Mouse (Mus musculus): Measurements from ENCODE around the gene 2310034G01Rik.

The 2310034G01Rik gene

DNA sequence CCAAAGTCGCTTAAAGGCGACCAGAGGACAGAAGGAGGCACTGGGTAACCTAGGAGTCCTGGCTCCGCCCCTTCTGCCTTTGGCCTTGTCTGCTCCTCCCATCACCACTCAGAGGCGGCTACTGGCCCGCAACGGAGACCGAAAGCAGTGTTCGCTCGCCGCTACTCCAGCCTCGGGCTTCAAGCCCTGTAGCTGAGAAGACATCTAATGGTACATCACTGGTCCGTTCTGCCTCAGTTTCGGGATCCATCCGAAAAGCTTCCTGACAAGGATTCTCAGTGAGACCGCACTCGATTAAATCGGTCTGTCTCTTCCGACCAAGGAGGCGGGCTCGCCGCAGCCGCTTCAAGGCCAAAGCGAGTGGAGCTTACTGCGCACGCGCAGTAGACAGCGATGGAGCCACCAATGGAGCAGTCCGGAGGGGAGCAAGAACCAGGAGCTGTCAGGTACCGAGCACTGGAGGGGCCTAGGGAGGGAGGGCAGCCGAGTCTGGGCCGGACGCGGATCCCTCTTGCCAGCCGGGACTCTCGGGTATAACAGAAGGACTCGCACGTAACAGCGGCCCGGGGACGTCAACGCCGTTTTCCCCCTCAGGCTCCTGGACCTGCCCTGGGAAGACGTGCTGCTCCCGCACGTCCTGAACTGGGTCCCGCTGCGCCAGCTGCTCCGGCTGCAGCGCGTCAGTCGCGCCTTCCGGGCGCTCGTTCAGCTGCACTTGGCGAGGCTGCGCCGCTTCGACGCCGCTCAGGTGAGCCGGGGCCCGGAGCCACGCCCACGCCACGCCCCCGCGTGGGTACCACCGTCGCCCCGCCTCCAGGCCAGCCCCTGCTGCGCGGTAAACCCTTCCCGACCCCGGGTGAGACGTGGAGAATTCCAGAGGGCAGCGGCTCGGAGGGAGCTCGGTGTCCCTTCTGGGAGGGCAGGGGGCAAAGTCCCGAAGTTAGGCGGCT, 21.7 kb downstream of the 2310034G01Rik start, which contains the start of gene Fbxl15:
TSS of gene Fbxl15 (plus strand) at position 104 of the 950 bp plus-strand sequence.
- peak; percentile 99 for DNase-seq (ENCODE audit: low read depth)

DNA sequence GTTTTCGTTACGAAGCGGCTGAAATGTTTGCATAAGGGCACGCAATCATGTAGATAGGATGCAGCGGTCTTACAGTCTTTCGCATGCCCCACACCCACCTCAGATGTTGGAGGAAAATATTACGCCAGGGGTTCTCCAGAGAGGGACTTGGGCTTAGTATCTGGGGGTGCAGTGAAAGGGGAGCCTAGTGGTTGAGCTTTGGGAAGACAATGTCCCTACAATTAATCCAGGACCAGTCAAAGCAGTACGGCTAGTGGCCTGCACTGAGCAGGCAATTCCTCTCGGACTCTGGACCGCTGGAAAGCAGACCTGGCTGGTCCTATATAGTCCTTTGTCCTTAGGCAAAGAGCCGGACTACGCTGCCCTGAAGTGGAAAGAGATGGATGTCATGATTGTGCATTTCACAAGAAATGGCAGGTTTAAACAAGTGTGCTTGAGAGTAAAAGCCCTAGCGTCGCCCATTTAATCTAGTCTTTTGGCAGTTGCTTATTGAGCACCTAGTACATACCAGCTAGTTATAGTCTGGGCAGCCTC, 22.5 kb downstream of the 2310034G01Rik start:
- no peak for DNase-seq (ENCODE audit: low read depth)

DNA sequence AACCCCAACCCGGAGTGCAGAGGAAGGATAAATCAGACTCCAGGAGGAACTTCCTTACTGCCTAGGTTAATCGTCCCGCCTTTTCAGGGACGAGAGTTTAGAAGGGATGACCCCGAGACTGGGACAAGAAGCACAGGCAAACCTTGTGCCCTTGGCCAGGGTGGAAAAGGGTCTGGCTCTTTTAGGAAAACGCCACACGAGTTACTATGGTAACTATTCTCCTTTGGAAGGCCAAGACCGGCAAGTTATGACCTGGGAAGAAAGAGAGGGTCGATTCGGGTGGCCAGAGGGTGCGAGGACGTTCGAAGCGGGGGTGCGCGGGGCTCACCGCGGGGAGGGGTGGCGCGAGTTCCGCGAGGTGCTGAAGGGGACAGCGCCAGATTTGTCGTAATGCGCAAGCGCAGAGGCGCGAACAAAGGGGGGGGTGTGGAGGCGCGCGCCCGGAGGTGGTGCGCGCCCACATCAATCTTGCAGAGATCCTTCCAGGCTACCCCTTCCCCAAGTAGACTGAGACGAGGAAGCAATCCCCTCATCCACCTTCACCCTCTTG, 23.3 kb downstream of the 2310034G01Rik start, which contains the start of gene Psd:
TSS of gene Psd (minus strand) at position 401 of the 550 bp plus-strand sequence.
- no peak for DNase-seq (ENCODE audit: low read depth)

DNA sequence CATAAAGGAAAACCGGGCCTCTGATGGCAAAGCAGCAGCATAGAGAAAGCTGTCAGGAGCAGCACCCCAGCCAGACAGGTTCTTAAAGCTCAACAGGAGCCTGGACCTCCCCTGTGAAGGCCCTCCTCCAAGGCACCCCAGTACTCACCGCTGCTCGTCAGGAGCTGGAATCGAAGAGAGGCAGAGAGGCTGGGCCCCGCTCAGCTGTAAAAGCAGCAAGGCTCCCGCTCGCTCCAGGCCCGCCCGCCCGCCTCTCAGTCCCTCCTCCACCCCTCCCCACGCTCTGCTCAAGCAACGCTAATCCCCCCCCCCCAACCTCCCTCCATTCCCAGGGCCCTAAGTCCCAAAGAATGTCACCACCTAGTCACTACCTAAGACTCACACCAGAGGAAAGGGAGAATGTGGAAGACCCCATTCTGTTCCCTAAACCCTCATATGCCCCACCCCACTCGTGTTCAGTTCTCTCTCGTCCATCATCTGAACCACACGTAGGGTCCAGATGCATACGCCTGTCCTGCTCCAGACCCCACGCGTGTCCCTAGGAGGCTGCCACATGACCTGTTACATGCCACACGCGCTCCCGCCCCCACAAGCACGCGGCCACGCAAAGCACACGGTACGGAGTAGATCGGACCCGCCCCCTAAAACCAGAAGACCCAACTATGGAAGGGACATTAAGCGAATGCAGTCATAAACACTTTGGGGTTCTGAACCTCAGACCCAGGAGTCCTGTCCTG, 23.9 kb downstream of the 2310034G01Rik start:
- DNase-seq (ENCODE audit: low read depth): no peak

DNA sequence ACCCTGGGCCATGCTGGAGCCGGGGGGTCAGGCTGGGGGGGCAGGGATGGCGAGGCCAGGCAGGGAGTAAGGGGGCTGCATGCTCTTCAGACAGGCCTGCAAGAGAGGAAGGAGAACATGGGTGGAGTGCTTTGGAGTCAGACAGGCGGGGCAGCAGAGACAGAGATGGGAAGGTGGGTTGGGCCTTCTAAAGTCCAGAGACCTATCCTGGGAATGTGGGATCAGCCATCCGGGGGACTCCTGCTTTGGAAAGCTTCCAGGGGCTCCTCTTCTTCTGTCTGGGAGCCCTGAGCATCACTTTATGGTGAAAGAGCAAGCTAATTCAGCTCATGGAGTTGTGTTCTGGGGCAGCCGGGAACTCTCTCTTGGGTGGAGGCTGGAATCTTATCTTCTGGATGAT, 25.2 kb downstream of the 2310034G01Rik start:
- DNase-seq (ENCODE audit: low read depth): no peak

DNA sequence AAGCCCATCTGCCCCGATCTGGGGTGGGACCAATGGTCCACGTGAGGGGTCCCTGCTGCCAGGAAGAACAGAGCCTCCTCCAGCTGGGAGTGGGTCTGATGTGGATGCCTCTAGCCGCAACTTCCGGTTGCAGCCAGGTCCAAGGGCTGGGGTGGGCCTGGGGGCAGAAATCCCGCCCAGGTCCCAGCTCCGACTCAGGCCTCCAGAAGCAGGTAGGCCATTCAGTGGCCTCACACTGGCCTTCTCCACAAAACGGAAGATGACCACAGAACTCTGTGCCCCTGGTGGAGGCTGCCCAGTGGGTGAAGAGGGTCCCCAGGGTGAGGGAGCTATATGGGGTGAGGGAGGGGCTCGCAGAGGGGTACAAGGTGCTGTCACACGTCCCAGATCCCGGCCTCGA, 25.7 kb downstream of the 2310034G01Rik start:
- no peak for DNase-seq (ENCODE audit: low read depth)

DNA sequence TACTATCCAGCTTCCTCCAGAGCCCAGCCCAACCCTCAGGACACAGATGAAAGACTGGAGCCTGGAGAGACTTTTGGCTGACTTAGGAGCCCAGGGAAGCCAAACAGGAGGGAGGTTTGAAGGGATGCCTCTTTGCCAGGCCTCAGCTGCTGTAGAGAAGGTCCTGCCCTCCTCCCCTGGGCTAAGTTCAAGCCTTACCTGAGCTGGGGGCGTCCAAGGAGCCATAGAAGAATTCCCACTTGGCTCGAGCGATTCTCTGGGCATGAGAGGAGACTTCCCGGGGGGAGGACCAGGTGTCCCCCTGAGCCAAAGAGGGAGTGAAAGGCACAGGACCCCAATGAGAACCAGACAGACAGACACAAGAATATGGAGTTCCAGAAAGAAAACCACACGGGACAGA, 26.4 kb downstream of the 2310034G01Rik start:
- DNase-seq (ENCODE audit: low read depth): no peak

DNA sequence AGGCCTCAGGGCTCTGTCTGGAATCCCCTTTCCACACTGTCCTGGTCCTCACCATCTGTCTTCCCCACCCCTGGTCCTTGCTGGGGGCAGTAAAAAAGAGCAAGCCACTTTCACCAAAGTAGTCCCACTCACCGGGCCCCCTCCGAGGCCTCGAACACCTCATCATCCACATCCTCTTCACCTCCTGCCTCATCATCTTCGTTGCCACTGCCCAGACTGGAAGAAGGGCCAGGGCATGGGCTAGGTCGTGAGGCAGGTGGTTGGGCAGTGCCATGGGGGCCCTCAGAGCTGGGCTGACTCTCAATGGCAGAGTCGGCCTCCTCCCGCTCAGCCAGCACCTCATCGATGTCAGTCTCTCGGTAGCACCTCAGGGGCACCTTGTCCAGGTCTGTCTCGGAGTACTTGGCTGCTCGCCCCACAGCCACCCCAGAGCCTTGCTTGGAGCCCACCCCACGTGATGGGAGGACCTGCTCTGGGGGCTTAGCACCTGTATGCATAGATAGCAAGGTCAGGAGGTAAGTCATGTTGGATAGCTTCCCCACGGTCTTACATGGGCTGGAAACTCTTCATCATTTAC, 27.0 kb downstream of the 2310034G01Rik start:
- no peak for DNase-seq (ENCODE audit: low read depth)

DNA sequence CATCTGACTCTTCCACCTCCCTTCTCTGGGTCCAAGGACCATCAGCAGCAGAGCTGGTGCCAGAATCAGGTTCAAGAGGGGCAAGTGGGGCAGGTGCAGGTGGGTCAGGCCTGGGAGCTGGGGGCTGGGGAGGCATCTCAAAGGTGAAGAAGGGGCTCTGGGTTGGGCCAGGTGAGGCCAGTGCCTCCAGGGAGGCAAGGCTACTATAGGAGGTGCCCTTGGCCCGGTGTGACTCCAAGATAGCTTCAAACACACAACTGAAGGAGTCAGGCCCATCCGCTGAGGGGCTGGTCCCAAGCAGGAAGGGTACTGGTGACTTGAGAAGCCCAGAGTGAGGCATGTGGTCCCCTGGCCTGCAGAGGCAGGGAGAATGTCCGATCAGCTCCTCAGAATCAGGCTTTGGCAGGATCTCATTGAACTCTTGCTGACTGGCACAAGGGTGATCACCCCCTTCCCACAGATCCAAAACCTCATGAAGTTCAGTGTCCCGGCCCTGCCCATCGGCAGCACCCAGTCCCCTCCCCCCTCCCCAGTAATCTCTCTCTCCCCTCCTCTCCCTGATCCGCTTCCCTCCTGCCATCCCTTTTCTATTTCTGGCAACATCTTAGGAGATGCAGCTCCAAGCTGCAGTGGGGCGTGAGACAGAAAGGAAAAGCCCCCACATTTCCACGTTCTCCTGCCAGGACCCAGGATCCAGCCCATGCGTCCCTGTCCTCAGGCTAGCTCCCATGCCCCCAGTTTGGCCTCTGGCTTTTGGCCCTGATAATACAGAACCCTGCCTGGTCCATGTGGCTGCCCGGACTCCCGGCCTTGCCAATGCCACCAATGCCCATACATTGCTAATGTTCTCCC, 27.7 kb downstream of the 2310034G01Rik start:
- DNase-seq (ENCODE audit: low read depth): no peak

DNA sequence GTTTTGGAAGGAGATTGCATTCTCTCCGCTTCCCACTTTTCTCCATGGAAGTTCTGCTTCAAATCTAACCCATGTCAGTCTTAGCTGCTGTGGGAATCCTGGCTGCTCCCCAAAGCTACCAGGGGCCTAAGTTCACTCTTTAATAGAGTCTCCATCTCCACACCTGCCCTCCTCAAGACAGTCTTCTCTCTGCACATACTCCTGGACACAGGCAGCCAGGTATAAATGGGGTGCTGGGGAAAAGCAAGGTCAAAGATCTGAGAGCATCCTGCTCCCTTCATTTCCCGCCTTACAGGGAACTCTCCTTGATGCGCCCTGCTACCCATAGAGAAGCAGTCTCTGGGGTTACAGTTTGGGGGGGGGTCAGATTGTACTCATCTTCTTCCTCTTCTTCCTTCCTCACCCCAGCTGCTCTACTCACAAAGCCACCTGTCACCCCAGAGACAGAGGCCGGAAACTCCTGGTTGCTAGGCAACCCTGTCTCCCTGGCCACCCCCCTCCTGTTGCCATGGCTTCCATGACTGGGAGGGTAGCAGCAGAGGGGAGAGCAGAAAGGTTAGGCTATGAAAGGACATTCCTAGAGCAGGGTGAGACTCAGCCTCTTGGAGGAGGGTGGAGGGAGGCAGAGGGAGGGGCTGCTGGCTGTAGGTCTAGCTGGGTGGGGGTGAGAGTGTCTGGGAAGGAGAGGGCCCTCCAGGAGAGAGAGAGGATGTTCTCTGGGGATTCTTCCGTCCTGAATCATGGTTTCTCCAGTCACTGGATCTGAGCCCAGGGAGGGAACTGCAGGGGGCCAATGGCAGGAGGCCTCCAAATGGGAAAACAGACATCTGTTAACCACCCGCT, 28.8 kb downstream of the 2310034G01Rik start:
- peak; percentile 95 for DNase-seq (ENCODE audit: low read depth)

DNA sequence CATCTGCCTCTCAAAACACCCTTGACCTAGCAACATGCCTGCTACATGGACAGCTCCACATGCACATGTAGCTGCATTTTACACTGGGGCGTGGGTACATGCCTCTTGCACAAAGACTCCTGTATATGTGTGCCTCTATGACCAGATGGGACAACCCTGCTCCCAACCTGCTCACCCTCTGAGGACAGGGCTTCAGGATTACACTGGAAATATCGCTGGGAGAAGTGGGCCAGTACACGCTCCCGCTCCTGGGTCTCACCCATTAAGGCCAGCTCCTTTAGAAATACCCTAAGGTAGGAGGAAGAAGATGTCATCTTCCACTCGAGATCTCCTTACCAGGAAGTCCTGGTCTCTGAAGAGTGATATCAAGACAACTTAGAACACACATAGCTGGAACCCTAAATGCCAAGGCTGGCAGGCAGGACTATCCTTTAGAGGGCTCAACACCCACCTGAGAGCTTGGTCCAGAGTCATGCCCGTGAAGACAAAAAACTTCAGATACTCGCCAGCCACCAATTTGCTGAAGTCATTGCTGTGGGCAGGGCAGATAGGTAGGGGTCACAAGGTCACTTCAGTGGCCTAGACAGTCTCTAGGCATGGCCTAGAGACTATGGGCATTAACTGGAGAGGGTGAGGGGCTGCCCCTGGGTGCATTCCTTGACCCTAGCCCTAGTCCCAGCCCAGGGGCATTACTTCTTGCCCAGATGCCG, 29.9 kb downstream of the 2310034G01Rik start:
- no peak for DNase-seq (ENCODE audit: low read depth)

DNA sequence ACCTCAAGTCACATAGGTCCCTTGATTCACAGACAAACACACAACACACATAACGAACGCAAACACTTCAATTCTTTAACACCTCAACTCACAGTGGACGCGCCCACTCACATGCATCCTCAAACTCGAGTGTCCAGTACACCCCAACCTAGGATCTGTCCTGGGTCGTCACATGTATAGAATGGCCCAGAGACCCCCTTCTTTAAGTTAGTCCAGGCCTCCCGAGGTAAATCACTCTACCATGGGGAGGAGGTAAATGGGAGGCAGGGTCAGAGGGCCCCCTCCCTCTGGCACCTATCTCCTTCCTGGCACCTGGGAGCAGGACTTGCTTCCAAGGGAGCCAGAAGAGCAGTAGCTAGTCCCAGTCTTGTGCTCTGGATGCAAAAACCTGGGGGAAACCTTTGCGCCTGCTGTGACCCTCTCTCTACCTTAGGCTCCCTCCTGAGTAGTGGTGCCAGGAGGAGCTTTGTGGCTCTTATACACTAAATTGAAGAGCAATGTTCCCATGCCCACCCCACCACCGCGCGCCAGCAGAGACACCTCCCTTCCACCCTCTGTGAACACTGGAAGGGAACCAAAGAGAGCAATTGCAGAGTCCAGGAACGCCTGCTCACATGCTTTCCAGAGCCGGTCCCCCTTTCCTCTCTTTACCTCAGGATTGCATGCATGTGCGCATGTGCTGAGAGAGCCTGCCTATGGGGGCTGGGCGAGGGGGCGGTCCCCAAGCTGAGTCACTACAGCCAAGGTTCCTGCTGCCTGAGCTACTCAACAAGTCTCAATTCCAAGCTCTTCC, 31.3 kb downstream of the 2310034G01Rik start:
- peak; percentile 98 for DNase-seq (ENCODE audit: low read depth)

DNA sequence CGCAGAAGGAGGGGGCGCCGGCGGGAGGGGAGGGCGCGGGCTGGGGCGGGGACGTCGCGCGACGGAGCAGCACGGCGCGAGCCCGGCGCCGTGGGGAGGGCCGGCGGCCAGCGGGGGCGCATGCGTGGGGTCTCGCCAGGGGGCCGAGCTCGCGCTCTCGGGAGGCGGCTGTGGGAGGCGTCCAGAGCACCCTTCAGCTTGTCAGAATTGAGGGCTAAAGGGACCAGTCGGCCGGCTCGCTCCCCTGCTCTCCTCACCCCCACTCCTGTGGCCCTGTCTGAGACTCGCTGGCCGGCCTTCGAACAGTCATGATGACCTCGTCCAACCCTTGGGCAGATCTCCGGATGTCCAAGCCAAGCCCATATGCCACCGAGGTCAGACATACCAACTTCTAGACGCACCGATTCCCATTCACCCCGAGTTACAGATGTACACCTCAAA, 32.1 kb downstream of the 2310034G01Rik start:
- DNase-seq (ENCODE audit: low read depth): no peak

DNA sequence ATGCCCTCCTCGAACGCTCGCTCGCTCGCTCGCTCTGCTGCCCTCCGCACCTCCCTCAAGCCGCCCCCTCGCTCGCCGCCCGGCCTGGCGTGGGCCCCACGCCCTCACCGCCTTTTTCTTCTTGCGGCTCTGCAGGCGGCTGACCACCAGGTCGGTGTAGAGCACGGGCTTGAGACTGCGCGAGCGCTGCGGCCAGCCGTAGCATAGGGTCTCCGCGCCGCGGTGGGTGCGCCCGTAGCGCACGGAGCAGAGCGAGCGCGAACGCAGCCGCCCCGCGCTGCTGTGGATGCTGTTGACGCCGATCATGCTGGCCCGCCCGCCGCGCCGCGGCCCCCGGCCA, 32.6 kb downstream of the 2310034G01Rik start:
- no peak for DNase-seq (ENCODE audit: low read depth)

DNA sequence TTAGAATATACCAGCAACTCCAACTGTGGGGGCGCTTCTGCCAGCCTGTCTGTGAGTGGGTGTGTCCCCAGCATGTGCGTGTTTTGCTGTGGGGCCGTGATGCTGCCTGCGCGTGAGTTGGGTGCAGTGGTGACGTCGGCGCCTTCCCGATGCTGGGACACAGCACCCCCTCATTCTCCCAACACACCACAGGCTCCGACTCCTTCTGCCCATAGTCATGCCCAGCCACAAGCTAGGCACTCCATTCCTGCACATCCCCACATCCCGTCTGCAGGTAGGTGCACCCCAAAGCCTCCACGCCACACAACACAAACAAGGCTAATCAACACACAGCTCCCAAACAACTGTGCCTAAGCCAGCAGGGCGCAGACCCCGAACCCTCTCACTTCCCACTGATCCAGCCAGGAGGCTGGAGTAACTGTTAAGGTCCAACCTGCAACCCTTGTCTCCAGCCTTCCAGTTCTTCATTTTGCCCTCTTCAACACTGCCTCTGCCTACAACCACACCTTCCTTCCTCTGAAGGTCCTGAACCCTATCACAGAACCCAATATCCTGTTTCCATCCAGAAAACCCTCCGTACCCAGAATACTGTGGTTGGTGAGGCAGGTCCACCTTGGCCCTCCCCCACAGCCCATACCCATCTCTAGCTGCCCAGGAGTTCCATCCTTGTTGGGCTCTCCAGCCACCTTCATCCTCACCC, 33.1 kb downstream of the 2310034G01Rik start:
- DNase-seq (ENCODE audit: low read depth): no peak

DNA sequence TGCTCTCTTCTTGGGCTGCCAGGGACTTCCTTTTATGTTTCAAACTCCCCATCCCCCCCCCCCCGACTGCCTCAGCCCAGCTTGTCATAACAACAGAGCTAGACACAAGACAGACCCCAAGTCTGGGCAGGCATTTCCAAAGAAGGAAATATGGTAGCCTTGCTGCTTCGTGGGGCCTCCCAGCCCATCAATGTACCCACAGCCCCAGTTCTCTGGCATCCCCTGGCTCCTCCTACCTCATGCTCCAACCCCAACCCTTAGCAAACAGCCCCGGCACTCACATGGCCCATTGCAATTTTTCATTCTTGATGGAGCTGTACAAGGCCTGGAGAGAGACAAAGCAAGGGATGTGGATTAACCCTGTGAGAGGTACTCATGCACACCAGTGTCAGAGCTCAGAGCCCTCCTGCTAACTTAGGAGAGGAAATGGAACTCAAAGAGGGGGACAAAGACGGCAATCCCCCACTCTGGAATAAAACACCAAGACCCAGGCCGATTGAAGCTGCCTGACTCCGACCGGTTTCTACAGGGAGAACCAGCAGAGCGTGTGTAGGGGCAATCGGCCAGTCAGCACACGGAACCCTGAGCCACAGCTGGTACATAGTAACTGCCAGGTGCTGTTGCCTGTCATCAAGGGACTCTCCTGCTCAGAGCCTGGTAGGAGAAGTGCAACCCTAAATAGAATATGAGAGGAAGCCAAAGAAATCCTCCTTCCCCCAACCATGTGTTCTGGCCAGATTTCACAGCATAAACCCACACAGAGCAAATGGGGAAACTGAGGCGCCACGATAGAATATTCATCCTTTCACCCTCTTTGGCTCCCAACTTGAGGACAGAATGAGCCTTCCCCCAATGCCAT, 34.1 kb downstream of the 2310034G01Rik start:
- no peak for DNase-seq (ENCODE audit: low read depth)

All from NIH3T3 (cell line).